Comparison of ENCODE assay signal across 9 mouse cellular contexts in the genomic region with DNA sequence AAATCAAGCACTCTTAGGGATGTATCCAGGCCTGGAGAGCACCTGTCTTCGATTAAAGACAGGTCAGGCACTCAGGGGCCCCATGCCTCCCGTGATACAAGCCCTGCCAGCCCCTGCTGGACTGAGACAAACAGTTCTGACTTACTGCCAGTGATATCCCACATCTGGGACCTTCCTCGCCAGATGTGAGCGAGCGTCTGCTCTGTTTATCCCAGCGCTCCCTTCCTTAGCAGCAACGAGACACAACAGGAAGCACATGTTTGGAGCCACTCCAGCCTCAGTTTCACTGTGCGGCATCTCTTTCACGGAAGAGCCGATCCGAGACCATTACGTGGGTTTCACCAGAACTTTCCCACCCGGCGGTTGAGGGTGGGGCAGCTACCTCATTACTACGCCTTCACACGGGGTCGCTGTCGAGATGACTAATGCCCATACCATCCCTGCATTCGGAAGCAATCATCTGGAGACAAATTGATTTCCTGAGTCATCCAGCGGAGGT. TPM values are rescaled to one million over a fixed set of nuclear protein-coding genes. Genes with fewer than 3 reads are reported as not detected.
A peak's percentile ranks its signal among the peaks of the same experiment; 100 is the strongest.
DNase-seq lines count a peak whose midpoint lies in the region; ATAC-seq lines count a peak whose summit lies in the region.
"Had no signal": no experiment of that assay in that cellular context is flagged by ENCODE, and none has a peak within 500 bp of the region (broad histone marks: within the 10 kb centered on the region; RNA-seq: fewer than 3 reads in every experiment).

No protein-coding gene starts in this region.

- 21% methylated on average over 20 of the region's 20 CpGs for whole genome bisulfite sequencing in hindbrain, embryonic 11.5 days
- WGBS in liver, embryonic 13.5 days (ENCODE audit: insufficient replicate concordance), result 21% methylated on average over 20 of the region's 20 CpGs
- WGBS in neural tube, embryonic 14.5 days, result 14% methylated on average over 20 of the region's 20 CpGs

- peak; percentile 77 for ATAC-seq in hindbrain, embryonic 11.5 days (ENCODE audit: low FRiP score)
- ATAC-seq in liver, embryonic 13.5 days (ENCODE audit: low read depth), result no peak
- ATAC-seq in neural tube, embryonic 14.5 days (ENCODE audit: low read depth), result no peak; the same call in 1 of the 2 replicates

- H3K9me3 ChIP-seq in hindbrain, embryonic 11.5 days (ENCODE audit: control insufficient read depth, low read length), result no peaks in the 10 kb centered on the region
- H3K9me3 ChIP-seq in liver, embryonic 13.5 days (replicated peaks), result no peaks in the 10 kb centered on the region
- no peaks in the 10 kb centered on the region for H3K9me3 ChIP-seq in neural tube, embryonic 14.5 days (ENCODE audit: control insufficient read depth, low read length)
- H3K9me3 ChIP-seq: G1E had no signal

- H3K9ac ChIP-seq in hindbrain, embryonic 11.5 days (ENCODE audit: low read depth, low read length), result no peak overlapping the region
- H3K9ac ChIP-seq in liver, embryonic 13.5 days, result no peak overlapping the region
- H3K9ac ChIP-seq in neural tube, embryonic 14.5 days (replicated peaks; ENCODE audit: low read depth, low read length), result no peak overlapping the region

- H3K36me3 ChIP-seq in hindbrain, embryonic 11.5 days (ENCODE audit: control insufficient read depth, insufficient read depth, low read length), result no peaks in the 10 kb centered on the region
- H3K36me3 ChIP-seq in liver, embryonic 13.5 days, result no peaks in the 10 kb centered on the region
- H3K36me3 ChIP-seq in neural tube, embryonic 14.5 days (ENCODE audit: control insufficient read depth, insufficient read depth, low read length), result no peaks in the 10 kb centered on the region
- H3K36me3 ChIP-seq: G1E had no signal

- peak overlapping the region; percentile 15; the same call in 1 of the 2 replicates for H3K4me2 ChIP-seq in hindbrain, embryonic 11.5 days (replicated peaks; ENCODE audit: low read depth, low read length)
- H3K4me2 ChIP-seq in liver, embryonic 13.5 days, result peak overlapping the region; percentile 24; the same call in 1 of the 2 replicates
- H3K4me2 ChIP-seq in neural tube, embryonic 14.5 days (ENCODE audit: low read depth, low read length), result peak overlapping the region; percentile 36

- 0 out of 2 replicates have a peak, but pooled peaks cover 2% of the 10 kb centered on the region for H3K4me1 ChIP-seq in hindbrain, embryonic 11.5 days (replicated peaks; ENCODE audit: control insufficient read depth, insufficient read depth, low read length)
- peaks cover 3% of the 10 kb centered on the region; the same call in 1 of the 2 replicates for H3K4me1 ChIP-seq in liver, embryonic 13.5 days (replicated peaks)
- H3K4me1 ChIP-seq in neural tube, embryonic 14.5 days (ENCODE audit: control insufficient read depth, insufficient read depth, low read length), result 0 out of 2 replicates have a peak, but pooled peaks cover 7% of the 10 kb centered on the region

- 0 out of 2 replicates have a peak overlapping the region, but pooled peaks have one; percentile 19 for H3K27ac ChIP-seq in hindbrain, embryonic 11.5 days (ENCODE audit: low read depth, low read length)
- no peak overlapping the region for H3K27ac ChIP-seq in liver, embryonic 13.5 days
- no peak overlapping the region; the same call in 1 of the 2 replicates for H3K27ac ChIP-seq in neural tube, embryonic 14.5 days (ENCODE audit: low read depth, low read length)

- no peaks in the 10 kb centered on the region for H3K27me3 ChIP-seq in hindbrain, embryonic 11.5 days (ENCODE audit: control insufficient read depth, insufficient read depth, low read length)
- H3K27me3 ChIP-seq in liver, embryonic 13.5 days, result peaks cover 43% of the 10 kb centered on the region
- H3K27me3 ChIP-seq in neural tube, embryonic 14.5 days (ENCODE audit: control insufficient read depth, insufficient read depth, low read length), result no peaks in the 10 kb centered on the region

- H3K4me3 ChIP-seq in hindbrain, embryonic 11.5 days (ENCODE audit: low read depth, low read length), result no peak overlapping the region
- H3K4me3 ChIP-seq in liver, embryonic 13.5 days (replicated peaks), result no peak overlapping the region
- H3K4me3 ChIP-seq in neural tube, embryonic 14.5 days (ENCODE audit: low read depth, low read length), result no peak overlapping the region

- peak; percentile 6 for DNase-seq in ovary, postnatal 14 days (ENCODE audit: low spot score)
- no peak for DNase-seq in ovary, adult 18-20 months (ENCODE audit: low spot score)
- peak; percentile 53 for DNase-seq in forelimb bud, embryonic 11.5 days (ENCODE audit: low read depth, low spot score)
- DNase-seq in hindbrain, embryonic 11.5 days (ENCODE audit: low spot score), result peak; percentile 59
- no peak for DNase-seq in liver, embryonic 13.5 days
- DNase-seq in spleen, postnatal 10 days (ENCODE audit: low spot score in 2 of 2), result no peak
- no peak for DNase-seq in T-cell, adult 2 months (ENCODE audit: low spot score)

RNA-seq across cellular contexts. Expression of a gene that starts 23.3 kb away (rescaled TPM):
- 0.13 and 0.17 TPM in 2 replicates for polyA plus RNA-seq in hindbrain, embryonic 11.5 days (2014; fragmentation: Nextera tagmentation; extraction: Ambion mirVana)
- polyA plus RNA-seq in liver, embryonic 13.5 days (2015; fragmentation: Nextera tagmentation; extraction: Ambion mirVana), result 0.22 and 0.32 TPM in 2 replicates
- not detected in 2 replicates for polyA plus RNA-seq in neural tube, embryonic 14.5 days (2014; fragmentation: Nextera tagmentation; extraction: Ambion mirVana)
- polyA plus RNA-seq: G1E had no signal

Comparison
In these comparisons a context has a peak if more than half of its experiments do, and no peak if none do; other contexts are left out.
1. DNase-seq: peak in ovary, postnatal 14 days (single experiment), forelimb bud, embryonic 11.5 days (single experiment) and hindbrain, embryonic 11.5 days (single experiment); none in ovary, adult 18-20 months (single experiment), liver, embryonic 13.5 days (single experiment), spleen, postnatal 10 days (0 of 2) and T-cell, adult 2 months (single experiment).
2. Peak in every context shown above with its lines, with median percentiles within 50 percentile points of each other: H3K4me2 ChIP-seq.